Mouse (Mus musculus): ENCODE results near the gene Pex16. TPM values are rescaled to one million over a fixed set of nuclear protein-coding genes. Genes with fewer than 3 reads are reported as not detected.

The Pex16 gene
- total RNA-seq, 2 experiments from 2014 or later, result 34.9 to 36.1 TPM

GRCm38 (mm10) chr2:92354224-92354623, 20.3 kb upstream of the Pex16 start:
- DNase-seq (ENCODE audit: low spot score in 2 of 2), result no peak
- TF ChIP-seq CTCF (conservative IDR thresholded peaks at IDR 0.05), result no peak
- Histone ChIP-seq H3K27ac (0 out of 2 replicates have a peak overlapping the region, but pooled peaks have one; percentile 18), H3K4me3 (no peak overlapping the region)

GRCm38 (mm10) chr2:92359301-92359700, 15.2 kb upstream of the Pex16 start:
- TF ChIP-seq CTCF (conservative IDR thresholded peaks at IDR 0.05), result no peak
- DNase-seq (ENCODE audit: low spot score in 2 of 2), result no peak
- no peak overlapping the region for H3K4me3 ChIP-seq
- peak overlapping the region; percentile 7; the same call in 1 of the 2 replicates for H3K27ac ChIP-seq

- peak overlapping the region; percentile 44 for H3K27ac ChIP-seq
- no peak for TF ChIP-seq CTCF (conservative IDR thresholded peaks at IDR 0.05)
- no peak overlapping the region for H3K4me3 ChIP-seq
- DNase-seq (ENCODE audit: low spot score in 2 of 2), result no peak
Measured at GRCm38 (mm10) chr2:92360186-92360823, 14.2 kb upstream of the Pex16 start.

- Histone ChIP-seq H3K27ac (no peak overlapping the region), H3K4me3 (no peak overlapping the region)
- DNase-seq (ENCODE audit: low spot score in 2 of 2), result no peak
- no peak for TF ChIP-seq CTCF (conservative IDR thresholded peaks at IDR 0.05)
Measured at GRCm38 (mm10) chr2:92360893-92361292, 13.6 kb upstream of the Pex16 start.

- Histone ChIP-seq H3K27ac (no peak overlapping the region), H3K4me3 (no peak overlapping the region)
- no peak for TF ChIP-seq CTCF (conservative IDR thresholded peaks at IDR 0.05)
- no peak for DNase-seq (ENCODE audit: low spot score in 2 of 2)
Measured at GRCm38 (mm10) chr2:92361795-92362194, 12.7 kb upstream of the Pex16 start.

GRCm38 (mm10) chr2:92362571-92363228, 11.8 kb upstream of the Pex16 start:
- H3K27ac ChIP-seq, result no peak overlapping the region

GRCm38 (mm10) chr2:92364086-92364485, 10.4 kb upstream of the Pex16 start:
- DNase-seq (ENCODE audit: low spot score in 2 of 2), result no peak
- H3K4me3 ChIP-seq, result no peak overlapping the region
- H3K27ac ChIP-seq, result no peak overlapping the region
- TF ChIP-seq CTCF (conservative IDR thresholded peaks at IDR 0.05), result no peak

More at GRCm38 (mm10) chr2:92362571-92363228, 11.8 kb upstream of the Pex16 start:
- no peak for TF ChIP-seq CTCF (conservative IDR thresholded peaks at IDR 0.05)
- H3K4me3 ChIP-seq, result no peak overlapping the region
- DNase-seq (ENCODE audit: low spot score in 2 of 2), result no peak

GRCm38 (mm10) chr2:92365568-92365967, 8.9 kb upstream of the Pex16 start:
- TF ChIP-seq CTCF (conservative IDR thresholded peaks at IDR 0.05), result no peak
- Histone ChIP-seq H3K27ac (no peak overlapping the region), H3K4me3 (no peak overlapping the region)
- DNase-seq (ENCODE audit: low spot score in 2 of 2), result no peak

GRCm38 (mm10) chr2:92367383-92368029, 7.0 kb upstream of the Pex16 start:
- TF ChIP-seq CTCF (conservative IDR thresholded peaks at IDR 0.05), result no peak
- Histone ChIP-seq H3K4me3 (no peak overlapping the region), H3K27ac (no peak overlapping the region)
- DNase-seq (ENCODE audit: low spot score in 2 of 2), result no peak

- no peak for TF ChIP-seq CTCF (conservative IDR thresholded peaks at IDR 0.05)
- Histone ChIP-seq H3K27ac (no peak overlapping the region), H3K4me3 (peak overlapping the region; percentile 26; the same call in 1 of the 2 replicates)
- DNase-seq (ENCODE audit: low spot score in 2 of 2), result no peak
Measured at GRCm38 (mm10) chr2:92370375-92370774, 4.1 kb upstream of the Pex16 start.

- peak; percentile 10 for TF ChIP-seq CTCF (conservative IDR thresholded peaks at IDR 0.05)
- Histone ChIP-seq H3K27ac (no peak overlapping the region), H3K4me3 (peak overlapping the region; percentile 26; the same call in 1 of the 2 replicates)
- DNase-seq (ENCODE audit: low spot score in 2 of 2), result no peak
Measured at GRCm38 (mm10) chr2:92370821-92371805, 3.4 kb upstream of the Pex16 start.

GRCm38 (mm10) chr2:92371971-92372690, 2.3 kb upstream of the Pex16 start:
- Histone ChIP-seq H3K27ac (no peak overlapping the region), H3K4me3 (no peak overlapping the region)
- TF ChIP-seq CTCF (conservative IDR thresholded peaks at IDR 0.05), result no peak
- DNase-seq (ENCODE audit: low spot score in 2 of 2), result no peak
